Mouse (Mus musculus): ENCODE measurements around the gene F11r.
"Not testable (repeated sequence)": the region's sequence is repeated elsewhere in the genome, so short reads cannot be mapped to it uniquely, and the experiment has no call there.

The F11r gene

DNA sequence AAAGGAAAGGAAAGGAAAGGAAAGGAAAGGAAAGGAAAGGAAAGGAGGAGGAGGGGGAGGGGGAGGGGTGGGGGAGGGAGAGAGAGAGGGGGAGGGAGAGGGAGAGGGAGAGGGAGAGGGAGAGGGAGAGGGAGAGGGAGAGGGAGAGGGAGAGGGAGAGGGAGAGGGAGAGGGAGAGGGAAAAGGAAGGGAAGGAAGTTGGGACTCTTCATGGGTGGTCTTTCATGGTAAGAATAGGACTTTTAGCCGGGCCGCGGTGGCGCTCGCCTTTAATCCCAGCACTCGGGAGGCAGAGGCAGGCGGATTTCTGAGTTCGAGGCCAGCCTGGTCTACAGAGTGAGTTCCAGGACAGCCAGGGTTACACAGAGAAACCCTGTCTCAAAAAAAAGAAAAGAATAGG is 34.6 kb downstream of the F11r start:
- DNase-seq: not testable (repeated sequence)

DNA sequence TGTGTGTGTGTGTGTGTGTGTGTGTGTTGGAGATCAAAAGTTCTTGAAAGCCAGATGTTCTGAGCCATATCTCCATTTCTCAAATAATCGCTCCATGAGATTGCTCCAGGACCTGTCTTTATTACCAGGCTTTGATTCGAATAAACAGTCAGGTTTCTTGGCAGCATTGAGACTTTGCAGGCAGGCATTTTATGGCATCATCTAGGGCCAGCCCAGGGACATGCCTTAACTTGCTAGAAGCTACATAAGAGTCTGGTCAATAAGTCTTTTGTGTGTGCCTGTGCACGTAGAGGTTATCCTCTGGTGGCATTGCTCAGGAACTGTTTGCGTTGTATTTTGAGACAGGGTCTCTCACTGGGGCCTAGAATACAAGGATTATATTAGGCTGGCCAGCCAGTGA is 36.2 kb downstream of the F11r start:
- no peak for DNase-seq

DNA sequence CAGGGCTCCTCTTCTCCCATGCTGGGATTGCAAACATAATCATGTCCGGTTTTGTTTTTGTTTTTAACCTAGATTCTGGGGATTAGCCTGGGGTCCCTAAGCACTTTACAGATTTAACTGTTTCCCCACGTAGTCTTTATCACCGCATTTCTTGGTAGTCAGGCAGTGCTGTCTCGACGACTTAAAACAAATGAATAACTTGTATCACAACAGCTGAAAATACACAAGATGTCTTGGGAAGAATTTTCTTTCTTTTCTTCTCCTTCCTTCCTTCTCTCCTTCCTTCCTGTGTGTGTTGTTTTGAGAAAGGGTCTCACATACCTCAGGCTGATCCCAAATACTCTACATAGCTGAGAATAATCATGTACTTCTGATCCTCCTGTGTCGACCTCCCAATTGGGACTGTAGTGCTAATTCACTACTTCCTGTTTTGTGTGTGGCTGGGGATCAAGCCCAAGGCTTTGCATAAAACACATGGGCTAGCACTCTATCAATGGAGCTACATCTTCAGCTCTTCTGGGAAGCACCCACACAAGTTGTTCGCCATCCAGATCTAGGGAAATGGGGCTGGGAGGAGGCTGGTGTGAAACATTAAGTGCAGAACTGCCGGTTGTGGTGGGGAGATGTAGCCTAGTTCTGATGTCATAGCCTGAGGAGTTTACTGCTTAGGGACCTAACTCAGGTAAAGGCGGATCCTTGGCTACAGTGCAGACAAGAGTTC is 36.7 kb downstream of the F11r start:
- DNase-seq: no peak

DNA sequence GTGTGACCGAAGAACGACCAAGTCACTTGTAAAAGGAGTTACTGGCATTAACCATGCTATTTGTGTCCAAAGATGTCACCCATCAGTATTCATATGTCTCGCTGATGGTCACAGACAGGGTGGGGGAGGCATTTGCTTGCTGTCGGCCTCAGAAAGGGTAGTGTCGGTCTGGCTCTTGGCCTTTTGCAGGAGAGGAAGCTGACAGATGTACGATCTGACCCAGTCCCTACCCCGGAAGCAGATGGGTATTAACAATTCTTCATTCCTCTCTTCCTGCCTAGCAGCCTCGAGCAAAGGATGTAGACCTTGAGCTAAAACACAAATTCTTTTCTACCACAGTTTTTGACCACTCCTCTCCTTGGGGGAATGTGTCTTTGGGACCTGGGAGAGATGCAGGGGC is 39.8 kb downstream of the F11r start:
- DNase-seq: no peak

DNA sequence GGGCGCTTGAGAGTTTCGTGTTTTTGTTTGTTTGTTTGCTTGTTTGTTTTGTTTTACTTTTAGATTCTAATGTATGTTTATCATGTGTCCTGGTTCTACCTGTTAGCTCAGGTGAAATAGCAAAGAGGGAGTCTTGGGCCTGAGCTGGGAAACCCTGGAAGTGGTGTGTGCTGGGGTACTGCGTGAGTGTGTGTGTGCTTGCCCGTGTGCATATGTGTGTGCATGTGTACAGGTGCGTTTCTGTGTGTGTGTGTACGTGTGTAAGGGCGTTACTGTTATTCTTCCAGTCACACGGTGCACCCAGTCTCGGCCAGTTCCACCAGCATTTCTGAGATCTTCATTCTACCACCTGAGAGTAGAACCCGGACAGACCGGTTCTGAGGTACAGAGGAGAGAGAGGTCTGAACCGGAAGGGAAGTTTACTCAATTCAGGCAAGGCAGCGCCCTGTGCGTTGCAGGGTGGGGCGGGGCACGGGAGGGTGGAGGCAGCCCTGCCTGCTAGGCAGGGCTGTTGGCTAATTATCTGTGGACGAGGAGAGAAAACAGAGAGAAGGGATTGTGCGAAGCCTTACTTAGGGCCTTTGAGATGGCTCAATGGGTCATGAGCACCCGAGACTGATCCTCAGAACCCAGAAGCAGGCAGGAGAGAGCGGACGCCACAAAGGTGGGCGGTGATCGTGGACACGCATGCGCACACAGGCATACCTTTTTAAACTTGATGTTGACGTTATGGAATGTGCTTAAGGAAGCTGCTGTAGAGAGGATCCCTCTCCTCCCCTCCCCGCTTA is 40.6 kb downstream of the F11r start:
- DNase-seq: no peak

DNA sequence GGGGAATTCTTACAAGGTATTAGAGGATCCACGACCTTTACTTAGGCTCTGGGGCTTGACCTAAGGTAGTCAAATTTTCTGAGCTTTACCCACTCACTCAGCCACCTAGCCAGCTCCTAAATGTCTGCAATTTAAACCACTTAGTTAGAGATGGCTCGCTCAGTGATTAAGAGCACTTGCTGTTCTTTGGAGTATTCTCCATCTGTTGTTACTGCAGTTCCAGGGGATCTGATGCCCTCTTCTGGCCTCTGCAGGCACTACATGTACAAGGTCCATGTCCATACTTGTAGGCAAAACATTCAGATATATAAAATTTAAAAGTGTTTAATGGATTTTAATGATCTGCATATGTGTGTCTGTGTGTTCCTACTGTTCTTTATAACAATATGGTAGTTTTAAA is 41.6 kb downstream of the F11r start:
- DNase-seq: peak; percentile 79

DNA sequence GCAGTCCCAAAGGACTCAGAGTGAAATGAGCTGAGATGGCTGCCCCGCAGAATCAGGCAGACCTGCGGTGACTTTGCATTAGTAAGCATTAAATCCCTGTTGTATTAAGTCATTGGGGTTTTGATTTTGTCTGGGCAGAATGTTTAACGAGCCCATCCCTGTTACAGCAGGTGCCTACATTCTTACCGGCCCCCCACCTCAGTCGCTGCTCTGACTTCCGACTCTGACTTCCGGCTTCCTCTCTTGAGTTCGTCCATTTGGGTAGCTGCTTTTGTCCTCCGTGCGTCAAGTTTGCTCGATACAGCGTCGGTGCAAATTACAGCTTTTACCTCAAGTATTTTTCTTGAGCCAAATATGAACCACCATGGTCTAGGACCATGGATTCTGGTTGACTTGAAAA is 56.9 kb downstream of the F11r start:
- DNase-seq: no peak

DNA sequence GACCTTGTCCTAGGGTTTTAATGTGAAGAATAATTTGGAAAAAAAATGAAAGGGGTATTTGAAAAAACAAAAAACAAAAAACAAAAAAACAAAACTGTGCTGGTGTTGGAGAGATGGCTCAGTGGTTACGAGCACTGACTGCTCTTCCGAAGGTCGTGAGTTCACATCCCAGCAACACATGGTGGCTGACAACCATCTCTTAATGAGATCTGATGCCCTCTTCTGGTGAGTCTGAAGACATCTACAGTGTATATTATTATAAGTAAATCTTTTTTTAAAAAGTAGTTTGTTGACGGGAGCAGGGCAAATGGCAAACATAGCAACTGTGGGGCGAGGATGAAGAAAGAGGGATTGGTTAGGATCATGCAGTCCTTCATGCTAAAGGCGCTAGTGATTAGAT is 58.0 kb downstream of the F11r start:
- no peak for DNase-seq

DNA sequence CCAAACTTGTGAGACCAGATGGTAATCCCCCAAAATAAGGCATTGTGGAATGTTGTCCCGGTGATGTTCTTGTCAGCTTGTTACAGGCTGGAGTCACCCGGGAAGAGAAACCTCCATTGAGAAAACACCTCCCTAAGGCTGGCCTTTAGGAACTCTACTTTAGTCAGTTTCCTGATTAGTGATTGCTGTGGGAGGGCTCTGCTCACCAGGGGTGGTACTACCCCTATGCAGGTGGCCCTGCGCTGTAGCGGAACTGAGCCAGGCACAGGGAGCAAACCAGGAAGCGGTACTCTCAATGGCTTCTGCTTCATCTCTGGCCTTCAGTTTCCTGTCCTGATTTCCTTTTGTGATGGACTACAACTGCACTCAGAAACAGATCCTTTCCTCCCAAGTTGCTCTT is 62.5 kb downstream of the F11r start:
- no peak for DNase-seq

DNA sequence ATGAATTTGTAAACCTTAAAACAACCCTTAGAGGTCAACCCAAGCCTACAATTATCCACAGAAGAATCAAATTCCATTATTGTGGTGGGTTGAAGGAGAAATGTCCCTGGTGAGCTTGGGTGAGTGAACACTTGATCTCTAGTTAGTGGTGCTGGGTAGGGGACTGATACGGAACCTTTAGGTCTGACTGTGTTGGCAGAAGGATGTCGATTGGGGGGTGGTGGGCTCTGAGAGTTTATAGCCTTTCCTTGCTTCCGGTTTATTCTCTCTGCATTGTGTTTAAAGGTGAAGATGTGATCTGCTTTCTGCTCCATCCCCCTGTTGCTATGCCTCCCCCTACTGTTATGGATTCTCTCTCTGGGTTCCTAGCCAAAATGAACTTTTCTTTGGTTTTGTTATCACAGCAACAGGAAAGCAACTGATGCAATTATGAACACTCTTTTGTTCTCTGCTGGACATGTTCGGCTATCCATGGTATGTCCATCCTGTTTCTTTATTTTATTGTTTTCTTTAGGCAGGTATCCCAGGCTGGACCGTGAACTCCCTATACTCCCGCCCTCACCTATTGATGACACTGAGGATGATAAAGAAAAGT is 63.8 kb downstream of the F11r start:
- no peak for DNase-seq

DNA sequence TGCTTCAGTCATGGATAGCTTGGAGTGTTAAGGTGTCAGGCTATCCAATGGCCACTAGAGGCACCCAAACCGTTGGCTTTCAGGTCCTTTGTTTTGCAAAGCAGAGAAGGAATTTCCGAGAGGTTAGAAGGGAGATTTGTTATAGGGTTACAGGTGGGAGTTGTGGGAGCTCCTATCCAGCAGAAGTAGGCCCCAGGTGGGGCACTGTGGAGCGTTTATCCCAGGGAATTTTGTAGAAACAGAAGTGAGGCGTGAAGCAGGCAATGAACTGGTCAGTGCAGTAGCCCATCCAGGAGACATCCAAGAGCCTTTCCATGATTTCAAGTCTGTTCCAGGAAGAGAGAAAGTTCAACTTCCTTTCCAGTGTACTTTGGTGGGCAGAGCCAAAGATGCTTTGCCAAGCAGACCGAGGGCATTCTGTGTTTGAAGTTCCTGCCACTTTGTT is 64.3 kb downstream of the F11r start:
- DNase-seq: peak; percentile 46

DNA sequence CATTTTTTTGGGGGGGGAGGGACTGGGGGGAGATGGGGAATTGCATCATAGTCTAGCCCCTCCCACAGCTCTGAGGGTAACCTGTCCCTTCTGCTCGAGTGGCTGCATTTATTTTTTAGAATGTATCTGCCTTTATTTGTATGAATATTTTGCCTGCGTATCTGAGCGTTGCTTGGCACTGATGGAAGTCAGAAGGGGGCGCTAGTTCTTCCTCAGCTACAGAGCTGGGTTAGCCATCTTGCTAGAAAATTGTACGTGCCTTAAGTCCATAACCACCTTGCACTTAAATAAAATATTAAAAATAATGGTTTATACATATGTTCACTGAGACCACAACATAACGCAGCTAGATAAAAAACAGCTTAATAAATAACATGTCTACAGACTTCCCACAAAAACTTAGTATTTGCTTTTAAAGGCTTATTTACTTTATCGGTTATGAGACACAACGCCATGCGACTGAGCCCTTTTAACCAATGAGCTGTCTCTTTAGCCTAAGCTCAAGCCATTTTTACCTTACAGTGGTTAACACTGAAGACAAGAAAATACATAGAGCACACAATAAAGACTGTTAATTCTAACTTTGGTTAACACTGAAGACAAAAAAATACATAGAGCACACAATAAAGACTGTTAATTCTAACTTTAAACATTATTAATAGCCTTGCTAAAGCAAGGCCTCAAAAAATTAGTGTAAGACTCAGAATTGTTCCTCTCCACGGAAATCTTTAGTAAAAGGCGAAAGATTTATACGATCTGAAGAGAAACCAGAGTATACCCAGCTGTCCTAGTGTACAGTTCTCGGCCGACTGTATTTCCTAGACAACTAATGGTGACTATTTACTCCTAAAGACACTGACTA is 65.3 kb downstream of the F11r start:
- DNase-seq: peak; percentile 57

DNA sequence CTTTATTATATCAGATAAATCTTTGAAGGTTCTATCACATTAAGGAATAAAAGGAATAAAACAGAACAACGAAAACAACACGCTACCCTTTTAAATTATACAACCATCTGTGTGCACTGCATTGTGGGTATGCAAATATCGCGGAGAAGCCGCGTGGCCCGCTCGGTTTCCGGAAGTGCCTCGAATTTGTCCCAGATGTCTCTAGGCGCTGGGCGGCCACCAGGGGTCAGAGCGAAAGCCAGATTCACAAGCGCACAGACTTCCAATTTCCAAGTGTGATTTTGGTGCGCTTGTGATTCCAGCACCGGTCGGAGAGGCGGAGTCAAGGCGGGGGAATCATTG is 65.9 kb downstream of the F11r start, which contains the start of gene Alyref2:
Gene Alyref2, plus strand, starts transcription at position 229 of the 342 bp plus-strand sequence.
- peak; percentile 93 for DNase-seq

DNA sequence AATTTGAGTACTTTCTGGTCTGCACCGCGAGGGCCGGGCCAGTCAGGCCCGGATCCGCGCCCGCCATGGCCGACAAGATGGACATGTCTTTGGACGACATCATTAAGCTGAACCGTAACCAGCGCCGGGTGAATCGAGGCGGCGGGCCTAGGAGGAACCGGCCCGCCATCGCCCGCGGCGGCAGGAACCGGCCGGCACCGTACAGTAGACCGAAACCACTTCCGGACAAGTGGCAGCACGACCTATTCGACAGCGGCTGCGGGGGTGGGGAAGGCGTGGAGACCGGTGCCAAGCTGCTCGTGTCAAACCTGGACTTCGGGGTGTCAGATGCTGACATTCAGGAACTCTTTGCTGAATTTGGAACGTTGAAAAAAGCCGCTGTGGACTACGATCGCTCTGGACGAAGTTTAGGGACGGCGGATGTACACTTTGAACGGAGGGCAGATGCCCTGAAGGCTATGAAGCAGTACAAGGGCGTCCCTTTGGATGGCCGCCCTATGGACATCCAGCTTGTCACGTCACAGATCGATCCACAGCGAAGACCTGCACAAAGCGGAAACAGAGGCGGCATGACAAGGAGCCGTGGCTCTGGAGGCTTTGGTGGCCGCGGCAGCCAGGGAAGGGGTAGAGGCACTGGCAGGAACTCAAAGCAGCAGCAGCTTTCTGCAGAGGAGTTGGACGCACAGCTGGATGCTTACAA is 66.4 kb downstream of the F11r start:
- DNase-seq: peak; percentile 60

DNA sequence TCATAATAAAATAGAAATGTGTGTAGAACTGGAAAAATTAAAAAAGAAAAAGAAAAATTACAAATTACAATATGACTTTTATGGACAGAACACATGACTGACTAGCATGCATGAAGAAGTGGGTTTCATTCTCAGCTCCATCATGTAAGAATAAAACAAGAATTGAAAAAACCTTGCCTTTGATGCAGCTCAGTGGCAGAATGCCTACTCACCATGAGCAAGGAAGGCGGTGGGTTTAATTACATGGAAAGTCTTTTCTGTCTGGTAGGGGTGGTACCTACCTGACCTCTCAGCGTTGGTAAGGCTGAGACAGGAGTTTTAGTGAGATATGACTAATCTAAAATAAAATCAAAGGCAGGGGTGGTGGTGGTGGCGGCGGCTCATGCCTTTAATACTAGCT is 67.3 kb downstream of the F11r start:
- DNase-seq: no peak

DNA sequence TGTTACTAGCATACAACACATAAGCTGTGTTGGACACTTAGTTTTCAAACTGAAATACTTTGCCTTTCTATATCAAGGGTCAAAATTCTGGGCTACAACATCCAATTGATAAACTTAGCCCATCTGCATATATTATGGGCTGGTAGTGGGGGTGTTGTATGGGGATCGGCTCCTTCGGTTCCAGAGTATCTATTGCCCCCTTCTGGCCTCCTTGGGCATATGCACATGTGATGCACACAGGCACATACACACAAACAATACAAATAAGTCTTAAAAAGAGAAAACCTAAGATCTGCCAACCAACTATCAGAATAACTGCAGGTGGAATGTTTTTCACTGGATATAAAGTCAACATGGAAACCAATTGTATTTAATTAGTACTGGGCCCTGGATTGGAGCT is 75.9 kb downstream of the F11r start:
- no peak for DNase-seq

DNA sequence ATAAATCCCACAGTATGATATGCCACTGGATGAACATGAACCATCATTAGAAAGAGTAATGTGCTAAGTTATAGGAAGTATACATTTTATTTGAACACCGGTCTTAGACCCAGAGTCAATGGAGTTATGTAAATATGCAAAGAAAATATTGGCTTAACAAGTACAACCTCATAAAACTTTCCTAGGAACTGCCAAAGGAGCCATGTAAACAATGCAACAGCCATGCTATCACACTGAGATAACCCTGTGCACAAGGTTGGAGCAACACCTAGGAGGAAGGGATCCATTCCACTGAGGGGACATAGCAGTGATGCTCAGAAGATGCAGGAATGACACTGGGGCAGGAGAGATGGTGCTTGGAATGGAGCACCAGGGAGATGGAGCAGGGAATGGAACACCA is 76.4 kb downstream of the F11r start:
- no peak for DNase-seq
